Mouse (Mus musculus): Measurements from ENCODE around the gene Rfxap.

- TF ChIP-seq CTCF (IDR thresholded peaks at IDR 0.05; ENCODE audit: control insufficient read depth, insufficient read depth, low read length): no peak
- no peak for TF ChIP-seq POLR2A (IDR thresholded peaks at IDR 0.05; ENCODE audit: borderline replicate concordance, control insufficient read depth, low read depth, low read length)
These were observed 48.4 kb downstream of the Rfxap start for GRCm38 (mm10) chr3:54759211-54759610.

Measured in bone marrow, adult 2 months (tissue).